Mouse (Mus musculus) pancreas, adult 10 weeks (tissue): Measurements from ENCODE around the gene Ric8a. TPM values are rescaled to one million over a fixed set of nuclear protein-coding genes. Genes with fewer than 3 reads are reported as not detected.

Source experiments
- polyA plus RNA-seq: library from polyadenylated mRNA; stranded (reverse); fragments of 350-450 nt; fragmentation: Illumina TruSeq; extraction: RNeasy Lipid Tissue Mini Kit (QIAGEN cat#74804); gene quantifications from one replicate; pipeline ENCODE4 v1.2.3, GENCODE M21; 2015; ENCODE audit warnings: low read depth, low replicate concordance; ENCODE audit not compliant: insufficient read depth

The Ric8a gene
- polyA plus RNA-seq: 22.5 TPM

GRCm38 (mm10) chr7:140856785-140857549 is at the start of gene Ric8a:
TSS of gene Ric8a (plus strand) at chr7:140856957.

GRCm38 (mm10) chr7:140821653-140822329 is 35.0 kb upstream of the Ric8a start, which contains the start of gene Zfp941:
TSS of gene Zfp941 (minus strand) at chr7:140822178.

GRCm38 (mm10) chr7:140834968-140835757 is 21.6 kb upstream of the Ric8a start, which contains the start of gene Urah:
TSS of gene Urah (plus strand) at chr7:140835018.

GRCm38 (mm10) chr7:140844905-140845665 is 11.7 kb upstream of the Ric8a start, which contains the start of gene Scgb1c1:
TSS of gene Scgb1c1 (plus strand) at chr7:140845547.

GRCm38 (mm10) chr7:140847755-140848580 is 8.8 kb upstream of the Ric8a start, which contains the start of gene Odf3:
TSS of gene Odf3 (plus strand) at chr7:140847805.

GRCm38 (mm10) chr7:140855860-140856784 is 635 bp upstream of the Ric8a start, which contains the start of gene Gm45785:
TSS of gene Gm45785 (minus strand) at chr7:140856331.

GRCm38 (mm10) chr7:140857550-140858505 is 1.1 kb downstream of the Ric8a start, which contains the start of gene Bet1l:
TSS of gene Bet1l (minus strand) at chr7:140857577.

GRCm38 (mm10) chr7:140881696-140882468 is 25.1 kb downstream of the Ric8a start, which contains the start of the genes Psmd13 and Sirt3:
TSS of gene Psmd13 (plus strand) at chr7:140881968.
TSS of gene Sirt3 (minus strand) at chr7:140882309.

GRCm38 (mm10) chr7:140900220-140900619 is 43.5 kb downstream of the Ric8a start, which contains the start of gene Cox8b:
TSS of gene Cox8b (minus strand) at chr7:140900446.

Other genes with a start within 250 kb of the Ric8a start
- gene Olfr61, start 228.0 kb upstream of the Ric8a start, polyA plus RNA-seq: not detected
- gene Olfr53, start 210.5 kb upstream of the Ric8a start, polyA plus RNA-seq: not detected
- not detected for gene Olfr539, start 197.0 kb upstream of the Ric8a start, polyA plus RNA-seq
- gene Olfr45, start 175.0 kb upstream of the Ric8a start, polyA plus RNA-seq: not detected
- not detected for gene Olfr541, start 159.7 kb upstream of the Ric8a start, polyA plus RNA-seq
- 33.7 TPM for gene Cyp2e1, start 93.2 kb upstream of the Ric8a start, polyA plus RNA-seq
- gene Syce1, start 69.1 kb upstream of the Ric8a start, polyA plus RNA-seq: not detected
- 0.20 TPM for gene Zfp941, start 34.8 kb upstream of the Ric8a start, polyA plus RNA-seq
- gene Urah, start 21.9 kb upstream of the Ric8a start, polyA plus RNA-seq: 11.2 TPM
- gene Scgb1c1, start 11.4 kb upstream of the Ric8a start, polyA plus RNA-seq: not detected
- not detected for gene Odf3, start 9.2 kb upstream of the Ric8a start, polyA plus RNA-seq
- gene Gm45785, start 626 bp upstream of the Ric8a start, polyA plus RNA-seq: not detected
- 14.4 TPM for gene Bet1l, start 620 bp downstream of the Ric8a start, polyA plus RNA-seq
- gene Psmd13, start 25.0 kb downstream of the Ric8a start, polyA plus RNA-seq: 19.9 TPM
- 6.5 TPM for gene Sirt3, start 25.4 kb downstream of the Ric8a start, polyA plus RNA-seq
- 7.3 TPM for gene Cox8b, start 43.5 kb downstream of the Ric8a start, polyA plus RNA-seq
- gene Nlrp6, start 63.9 kb downstream of the Ric8a start, polyA plus RNA-seq: not detected
- 7.4 TPM for gene Pgghg, start 84.4 kb downstream of the Ric8a start, polyA plus RNA-seq
- gene Ifitm5, start 93.3 kb downstream of the Ric8a start, polyA plus RNA-seq: not detected
- not detected for gene Gm45717, start 99.0 kb downstream of the Ric8a start, polyA plus RNA-seq
- 171 TPM for gene Ifitm2, start 99.0 kb downstream of the Ric8a start, polyA plus RNA-seq
- 20.5 TPM for gene Ifitm1, start 110.3 kb downstream of the Ric8a start, polyA plus RNA-seq
- 188 TPM for gene Ifitm3, start 153.8 kb downstream of the Ric8a start, polyA plus RNA-seq
- not detected for gene Ifitm6, start 161.0 kb downstream of the Ric8a start, polyA plus RNA-seq
- gene Gm17387, start 172.2 kb downstream of the Ric8a start, polyA plus RNA-seq: not detected
- gene B4galnt4, start 204.1 kb downstream of the Ric8a start, polyA plus RNA-seq: 0.26 TPM
- gene Pkp3, start 221.3 kb downstream of the Ric8a start, polyA plus RNA-seq: 12.4 TPM
- gene Sigirr, start 243.6 kb downstream of the Ric8a start, polyA plus RNA-seq: 8.7 TPM